Mouse (Mus musculus): ENCODE measurements around the gene Golm1.
"Not testable (repeated sequence)": the region's sequence is repeated elsewhere in the genome, so short reads cannot be mapped to it uniquely, and the experiment has no call there.

Golm1 gene

GRCm38 (mm10) chr13:59675151-59676011 is at the start of gene Golm1:
Gene Golm1, minus strand, starts transcription at chr13:59675811.
- DNase-seq (ENCODE audit: low spot score in 2 of 2), result peak; percentile 52 to 58

GRCm38 (mm10) chr13:59722089-59722488 is 46.5 kb upstream of the Golm1 start:
- DNase-seq (ENCODE audit: low spot score in 2 of 2), result not testable (repeated sequence)

- DNase-seq (ENCODE audit: low spot score in 2 of 2), result no peak
These were observed 43.9 kb upstream of the Golm1 start for GRCm38 (mm10) chr13:59719475-59719874.

- DNase-seq (ENCODE audit: low spot score in 2 of 2), result not testable (repeated sequence)
These were observed 43.3 kb upstream of the Golm1 start for GRCm38 (mm10) chr13:59718857-59719440.

- DNase-seq (ENCODE audit: low spot score in 2 of 2), result no peak
These were observed 38.1 kb upstream of the Golm1 start for GRCm38 (mm10) chr13:59713710-59714109.

- DNase-seq (ENCODE audit: low spot score in 2 of 2), result not testable (repeated sequence)
These were observed 36.4 kb upstream of the Golm1 start, which contains the start of gene Spata31d1b for GRCm38 (mm10) chr13:59711984-59712383. Gene Spata31d1b, plus strand, starts transcription at chr13:59712284.

GRCm38 (mm10) chr13:59710230-59710629 is 34.6 kb upstream of the Golm1 start, which contains the start of gene Spata31d1a:
Gene Spata31d1a, minus strand, starts transcription at chr13:59710330.
- no peak for DNase-seq (ENCODE audit: low spot score in 2 of 2)

- no peak for DNase-seq (ENCODE audit: low spot score in 2 of 2)
These were observed 29.0 kb upstream of the Golm1 start for GRCm38 (mm10) chr13:59704562-59704961.

- no peak for DNase-seq (ENCODE audit: low spot score in 2 of 2)
These were observed 27.9 kb upstream of the Golm1 start for GRCm38 (mm10) chr13:59703514-59703913.

- DNase-seq (ENCODE audit: low spot score in 2 of 2), result not testable (repeated sequence)
These were observed 24.5 kb upstream of the Golm1 start for GRCm38 (mm10) chr13:59700137-59700536.

GRCm38 (mm10) chr13:59699131-59699530 is 23.5 kb upstream of the Golm1 start:
- no peak for DNase-seq (ENCODE audit: low spot score in 2 of 2)

GRCm38 (mm10) chr13:59695781-59696180 is 20.2 kb upstream of the Golm1 start:
- DNase-seq (ENCODE audit: low spot score in 2 of 2), result no peak

- DNase-seq (ENCODE audit: low spot score in 2 of 2), result no peak
These were observed 18.4 kb upstream of the Golm1 start, which contains the start of gene 4921517D22Rik for GRCm38 (mm10) chr13:59694008-59694407. Gene 4921517D22Rik, minus strand, starts transcription at chr13:59694108.

GRCm38 (mm10) chr13:59691478-59691877 is 15.9 kb upstream of the Golm1 start:
- DNase-seq (ENCODE audit: low spot score in 2 of 2), result no peak

- DNase-seq (ENCODE audit: low spot score in 2 of 2), result no peak
These were observed 15.0 kb upstream of the Golm1 start for GRCm38 (mm10) chr13:59690576-59690975.

- no peak for DNase-seq (ENCODE audit: low spot score in 2 of 2)
These were observed 14.2 kb upstream of the Golm1 start for GRCm38 (mm10) chr13:59689843-59690242.

- DNase-seq (ENCODE audit: low spot score in 2 of 2), result no peak
These were observed 13.7 kb upstream of the Golm1 start for GRCm38 (mm10) chr13:59689313-59689712.

GRCm38 (mm10) chr13:59688338-59688770 is 12.7 kb upstream of the Golm1 start:
- no peak for DNase-seq (ENCODE audit: low spot score in 2 of 2)

GRCm38 (mm10) chr13:59685236-59685635 is 9.6 kb upstream of the Golm1 start:
- DNase-seq (ENCODE audit: low spot score in 2 of 2), result no peak

GRCm38 (mm10) chr13:59682629-59683028 is 7.0 kb upstream of the Golm1 start:
- DNase-seq (ENCODE audit: low spot score in 2 of 2), result no peak

GRCm38 (mm10) chr13:59679908-59680307 is 4.3 kb upstream of the Golm1 start:
- DNase-seq (ENCODE audit: low spot score in 2 of 2), result no peak

GRCm38 (mm10) chr13:59679306-59679705 is 3.7 kb upstream of the Golm1 start:
- DNase-seq (ENCODE audit: low spot score in 2 of 2), result no peak
